Mouse (Mus musculus): ENCODE data around the gene Cetn2.

The Cetn2 gene

DNA sequence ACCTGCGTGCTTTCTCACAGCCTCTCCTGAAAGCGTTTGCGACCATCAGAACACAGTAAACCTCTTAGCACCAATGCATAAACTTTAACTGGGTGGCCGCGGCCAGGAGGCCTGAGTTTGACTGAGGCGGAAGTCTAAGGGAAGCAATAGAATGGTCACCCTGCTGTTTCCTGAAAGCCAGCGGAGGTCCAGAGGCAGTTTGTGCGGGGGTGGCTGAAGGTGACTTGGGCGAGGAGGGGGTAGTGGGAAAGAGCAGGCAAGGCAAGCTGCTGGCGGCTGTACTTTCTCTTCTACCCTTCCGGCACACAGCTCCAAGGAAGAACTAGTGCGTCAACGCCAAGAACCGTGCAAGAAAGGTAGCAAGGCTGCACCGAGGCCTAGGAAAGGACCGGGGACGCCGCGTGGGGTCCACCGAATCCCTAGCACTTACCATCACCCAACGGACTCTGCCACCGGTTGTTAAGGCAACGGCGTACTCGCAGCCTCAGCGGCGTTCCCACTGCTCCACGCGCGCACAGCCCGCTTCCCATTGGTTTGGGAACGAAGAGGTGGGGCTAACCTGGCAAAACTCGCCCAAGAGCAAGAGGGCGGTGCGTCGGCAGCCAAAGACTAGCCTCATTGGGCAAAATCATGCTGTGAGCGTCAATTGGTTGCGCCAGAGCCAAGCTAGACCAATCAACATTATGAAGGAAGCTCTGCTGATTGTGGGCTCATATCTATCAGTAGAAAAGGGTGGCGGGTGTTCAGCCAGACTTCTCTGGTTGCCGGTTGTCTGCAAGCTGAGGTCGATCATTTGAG is at the start of gene Cetn2, which contains the start of gene Nsdhl:
Gene Cetn2 (minus strand): TSS at position 528 of the 798 bp plus-strand sequence.
Gene Nsdhl (plus strand): TSS at position 674 of the 798 bp plus-strand sequence.
- DNase-seq, result peak; percentile 92

DNA sequence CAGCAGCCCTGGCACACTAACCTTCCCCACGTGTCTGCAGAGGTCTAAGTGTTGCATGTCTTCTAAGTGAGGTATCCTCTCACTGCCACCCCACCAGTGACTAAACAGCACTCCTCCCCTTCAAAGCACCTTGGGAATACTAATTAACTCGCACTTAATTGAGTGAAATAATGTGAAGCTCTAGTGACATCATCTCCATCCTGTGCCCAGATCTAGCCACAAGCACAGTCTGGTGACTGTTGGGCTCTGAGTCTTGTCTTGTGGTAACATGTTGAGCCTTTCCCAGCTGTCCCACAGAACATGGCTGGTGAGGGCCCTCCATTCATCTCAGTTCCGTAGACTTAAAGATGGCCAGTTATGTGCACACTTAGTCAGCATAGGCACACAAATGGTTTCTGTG is 44.5 kb upstream of the Cetn2 start:
- no peak for DNase-seq

DNA sequence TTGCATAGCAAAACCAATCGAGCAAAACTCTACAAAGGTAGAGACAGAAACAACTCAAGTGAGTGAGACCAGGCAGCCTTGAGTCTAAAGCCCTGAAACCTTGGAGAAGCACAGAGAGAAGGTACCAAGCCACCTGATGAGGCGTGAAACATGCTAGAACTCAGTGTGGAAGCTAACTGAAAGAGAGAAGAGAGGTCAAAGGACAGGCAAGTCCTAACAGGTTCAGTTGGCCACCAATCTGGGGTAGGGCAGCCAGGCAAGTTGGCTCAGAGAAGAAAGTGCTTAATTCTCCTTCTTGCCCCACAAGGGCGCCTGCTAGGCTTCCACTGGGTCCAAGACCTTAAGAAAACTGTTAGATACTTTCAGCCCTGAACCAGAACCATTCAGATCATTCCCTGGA is 43.3 kb upstream of the Cetn2 start:
- peak; percentile 24 for DNase-seq

DNA sequence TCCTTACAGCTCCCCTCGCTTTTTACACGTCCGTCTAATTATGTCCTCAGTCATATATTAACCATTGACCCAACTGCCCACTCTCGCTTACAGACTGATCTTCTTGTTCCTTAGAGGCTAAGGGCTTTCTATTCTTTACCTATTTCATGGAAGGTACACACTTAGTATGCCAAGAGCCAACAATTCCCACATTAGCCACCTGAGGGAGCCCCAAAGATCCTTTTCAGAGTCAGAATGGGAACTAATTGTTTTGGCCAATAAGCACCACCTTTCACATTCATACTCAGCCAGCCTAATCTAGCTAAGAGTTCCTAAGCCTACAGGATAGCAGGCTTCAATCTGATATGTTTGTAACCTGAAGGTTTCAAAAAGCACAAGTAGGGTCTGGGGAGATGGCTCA is 42.2 kb upstream of the Cetn2 start:
- DNase-seq, result peak; percentile 47

DNA sequence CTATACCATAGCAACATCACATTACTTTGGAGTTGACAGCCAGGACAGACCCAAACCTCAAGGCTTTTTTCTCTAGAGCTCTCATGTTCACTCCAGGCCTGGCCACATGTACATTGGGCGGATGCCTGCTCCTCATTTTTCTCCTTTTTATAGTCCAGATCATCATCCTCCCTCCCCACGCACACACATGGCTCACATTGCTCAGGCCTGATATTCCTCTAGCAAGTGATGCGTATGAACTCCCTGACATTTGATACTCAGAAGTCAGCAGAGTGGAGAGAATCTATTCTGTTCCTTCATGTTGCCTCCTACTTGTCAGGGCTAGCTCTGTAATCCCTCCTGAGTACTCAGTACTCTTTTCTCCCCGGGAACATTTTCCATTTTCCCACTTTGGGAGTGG is 38.3 kb upstream of the Cetn2 start:
- DNase-seq, result no peak

DNA sequence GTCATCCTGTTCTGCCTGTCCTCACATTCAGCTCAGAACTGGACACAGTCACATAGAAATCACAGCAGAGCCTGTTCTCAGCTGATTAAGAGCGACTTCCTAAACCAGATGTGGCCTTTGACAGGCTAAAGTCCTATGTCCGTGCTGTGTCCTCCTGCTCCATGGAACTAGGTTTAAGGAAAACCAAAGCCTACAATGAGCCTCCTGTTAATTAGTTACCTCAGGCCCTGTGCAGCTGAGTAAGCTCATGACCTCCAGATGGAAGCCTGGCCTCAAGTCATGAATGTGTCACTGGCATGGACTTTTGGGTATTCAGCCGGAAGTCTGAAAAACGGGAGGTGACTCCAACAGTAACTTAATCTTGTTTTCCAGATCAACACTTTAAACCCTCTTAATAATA is 35.3 kb upstream of the Cetn2 start:
- peak; percentile 86 for DNase-seq

DNA sequence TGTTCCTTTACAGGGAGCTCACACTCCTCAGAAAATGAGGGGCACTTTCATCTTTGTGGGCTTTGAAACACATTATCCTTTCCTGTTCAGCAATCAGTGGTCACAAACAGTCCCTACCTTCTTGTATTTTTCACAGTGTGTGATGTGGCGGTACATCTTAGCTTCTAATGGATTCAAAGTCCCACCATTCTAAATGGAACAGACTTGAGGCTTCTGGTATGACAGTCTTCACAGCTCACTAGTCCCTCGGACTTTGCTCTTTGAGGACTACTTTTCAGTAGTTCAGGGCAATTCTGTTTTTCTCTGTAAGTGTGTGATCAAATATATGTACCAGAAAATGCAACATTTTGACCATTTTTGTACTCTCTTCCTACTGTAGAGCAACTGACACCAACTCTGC is 3.2 kb upstream of the Cetn2 start:
- DNase-seq, result peak; percentile 54

DNA sequence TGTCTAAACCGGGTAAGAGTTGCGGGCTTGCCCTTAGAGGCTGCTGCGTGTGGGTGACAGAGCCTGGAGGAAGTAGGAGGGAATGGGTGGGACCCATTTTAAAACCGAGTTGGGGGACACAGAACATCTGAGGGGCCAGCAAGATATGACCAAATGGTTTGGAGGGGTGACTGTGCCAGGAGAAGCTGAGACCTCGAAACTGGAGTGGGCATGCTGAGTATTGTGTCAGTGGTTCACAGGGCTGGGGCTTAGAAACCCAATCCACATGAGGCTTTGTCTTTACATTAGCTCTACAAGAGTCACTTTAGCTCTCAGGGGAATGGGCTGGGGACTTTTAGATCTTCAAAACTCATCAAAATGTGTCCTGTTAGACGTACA is 460 bp upstream of the Cetn2 start:
- no peak for DNase-seq

DNA sequence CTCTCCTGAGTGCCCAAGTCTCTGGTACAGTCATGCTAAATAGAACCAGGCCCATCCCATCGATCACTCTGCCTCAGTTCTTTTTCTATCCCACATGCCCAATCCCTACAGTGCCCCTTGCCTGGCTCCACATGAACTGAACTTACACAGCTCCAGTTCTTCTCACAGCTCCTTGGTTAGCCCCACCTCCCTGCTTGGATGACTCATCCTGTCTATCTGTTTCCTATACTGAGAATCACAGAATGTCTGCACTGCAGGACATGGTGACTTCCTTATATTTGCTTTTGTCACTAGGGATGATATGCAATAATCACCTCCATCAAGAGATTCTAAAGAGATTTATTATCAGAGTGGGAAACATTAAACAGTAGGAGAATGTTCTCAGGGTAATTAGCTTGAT is 6.6 kb downstream of the Cetn2 start:
- no peak for DNase-seq

DNA sequence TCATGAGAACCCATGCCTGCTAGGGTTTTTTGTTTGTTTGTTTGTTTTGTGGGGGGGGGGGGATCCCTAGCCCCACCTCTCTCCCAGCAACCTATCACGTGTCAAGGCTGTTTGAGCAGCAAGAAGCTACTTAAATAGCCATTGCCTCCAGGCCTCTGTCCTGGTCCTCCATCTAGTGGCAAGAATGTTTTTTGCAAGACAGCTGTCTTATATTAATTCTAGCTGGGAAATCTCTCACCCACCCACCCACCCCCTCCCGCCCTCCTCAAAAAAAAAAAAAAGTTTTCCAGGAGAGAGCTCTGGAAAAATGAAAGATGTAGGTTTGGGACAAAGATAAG is 9.8 kb downstream of the Cetn2 start:
- peak; percentile 66 for DNase-seq

DNA sequence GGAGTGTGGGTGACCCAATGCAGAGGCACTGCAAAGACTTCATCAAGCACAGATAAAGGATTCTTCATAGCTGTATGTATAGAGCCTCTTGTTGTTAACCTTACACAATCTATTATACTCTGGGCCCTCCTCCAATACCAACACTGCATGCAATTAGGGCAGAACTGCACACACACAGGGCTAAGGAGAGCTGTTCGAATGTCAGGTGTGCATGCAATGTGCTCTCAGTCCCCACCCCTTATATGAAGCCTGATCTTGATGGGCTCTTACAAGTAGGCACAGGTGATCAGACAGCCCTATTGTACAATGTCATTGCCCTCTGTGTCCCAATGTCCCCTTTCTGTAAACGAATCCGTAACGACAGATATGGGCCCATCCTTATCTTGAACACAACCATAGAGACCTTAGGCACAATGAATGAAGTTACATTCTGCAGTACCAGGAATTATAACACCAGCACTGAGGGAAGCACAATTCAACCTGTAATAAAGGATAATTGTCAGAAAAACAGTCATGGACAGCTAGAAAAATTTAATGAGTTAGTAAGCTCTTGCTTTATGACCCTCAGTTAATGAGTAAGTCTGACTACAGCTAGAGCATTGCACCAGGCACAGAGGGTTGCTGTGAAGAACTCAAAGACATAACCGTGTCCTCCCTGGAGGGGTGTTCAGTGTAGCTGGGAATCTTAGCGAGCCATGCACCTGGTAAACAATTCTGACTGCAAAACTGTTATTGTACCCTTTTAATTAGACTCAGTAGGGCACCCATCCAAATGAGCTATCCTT is 10.4 kb downstream of the Cetn2 start:
- DNase-seq, result peak; percentile 17

DNA sequence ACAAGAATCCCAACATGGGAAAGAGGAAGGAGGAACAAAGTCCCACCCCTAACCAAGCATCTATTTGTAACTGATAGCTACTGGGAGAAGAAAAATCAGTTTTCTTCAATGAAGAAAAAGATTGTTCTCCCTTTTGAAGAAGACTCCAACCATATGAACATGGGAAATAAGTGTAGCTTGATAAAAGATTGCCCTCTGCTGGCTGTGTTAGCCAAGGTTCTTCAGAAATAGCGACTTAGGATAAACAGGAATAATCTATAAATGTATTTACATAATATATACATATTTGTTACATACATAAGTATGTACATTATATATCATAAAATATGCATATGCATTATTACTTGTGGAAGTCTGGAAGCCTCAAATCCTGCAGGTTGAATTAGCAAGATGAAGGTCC is 15.7 kb downstream of the Cetn2 start:
- no peak for DNase-seq

DNA sequence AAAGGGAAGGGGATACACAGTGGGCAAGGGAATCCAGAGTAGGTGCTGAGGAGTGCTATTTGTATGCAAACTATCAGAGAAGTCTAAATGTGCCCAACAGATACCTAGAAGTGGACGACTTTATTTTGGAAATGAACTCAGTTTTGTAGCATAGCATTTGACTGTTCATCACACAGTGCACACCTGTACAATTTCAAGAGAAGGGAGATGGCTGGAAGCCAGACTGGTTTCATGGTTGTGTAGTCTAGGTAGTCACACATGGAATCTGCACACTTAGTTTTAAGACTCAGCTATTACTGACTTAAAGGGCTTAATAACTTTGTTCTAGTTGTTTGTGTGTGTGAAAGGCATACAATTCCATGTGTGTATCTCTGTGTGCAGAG is 22.2 kb downstream of the Cetn2 start:
- DNase-seq, result no peak

DNA sequence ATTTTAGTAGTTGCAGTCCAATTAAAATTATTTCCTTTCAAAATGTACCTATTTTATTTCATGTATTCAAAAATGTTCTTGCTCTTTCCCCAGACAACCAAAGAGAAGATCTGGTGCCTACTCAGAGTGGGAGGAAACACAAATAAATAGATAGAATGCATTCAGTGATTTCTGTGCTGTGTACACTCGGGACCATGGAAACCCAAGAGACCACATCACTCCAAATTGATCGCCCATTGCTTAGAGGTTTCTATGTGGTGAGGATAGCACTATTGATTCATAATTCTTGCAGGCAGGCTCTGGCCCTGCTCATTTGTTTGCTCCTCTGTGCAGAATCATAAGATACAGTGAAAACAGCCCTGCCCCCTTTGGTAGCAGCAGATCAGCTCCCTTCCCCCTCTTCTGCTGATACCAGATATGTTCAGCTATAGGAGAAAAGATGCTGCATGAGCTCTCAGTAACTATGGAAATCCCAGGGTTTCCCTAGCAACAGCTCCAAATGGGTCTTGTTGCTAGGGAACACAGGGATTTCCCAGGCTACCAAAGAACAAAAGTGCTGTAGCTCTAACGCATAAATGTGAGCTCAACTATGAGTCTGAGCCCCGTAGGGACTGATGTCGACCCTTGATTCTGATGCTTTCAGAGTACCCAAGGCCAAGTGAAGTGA is 22.7 kb downstream of the Cetn2 start:
- no peak for DNase-seq

All from kidney, adult 9 months (tissue).